In the genomic region with DNA sequence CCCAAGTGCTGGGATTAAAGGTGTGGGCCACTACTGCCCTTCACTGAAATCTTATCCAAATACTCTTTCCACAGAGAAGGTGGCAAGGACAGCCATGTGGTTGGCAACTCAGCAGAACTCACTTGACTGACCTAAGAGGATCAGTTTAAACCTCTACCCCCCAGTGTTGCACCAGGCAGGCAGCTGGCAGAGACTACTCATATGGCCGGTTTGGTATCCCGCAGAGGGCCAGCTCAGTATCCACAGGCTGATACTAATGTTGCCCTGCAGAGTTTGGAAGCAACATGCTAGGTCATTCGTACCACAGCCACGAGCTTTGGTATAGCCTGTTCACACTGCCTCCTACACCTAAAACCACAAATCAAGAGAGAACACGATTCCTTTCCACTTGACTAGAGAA, we compare ENCODE assay signal across 23 mouse cellular contexts. TPM values are rescaled to one million over a fixed set of nuclear protein-coding genes. Genes with fewer than 3 reads are reported as not detected.
A peak's percentile ranks its signal among the peaks of the same experiment; 100 is the strongest.
DNase-seq lines count a peak whose midpoint lies in the region; ATAC-seq and TF ChIP-seq lines count a peak whose summit lies in the region.
"Had no signal": no experiment of that assay in that cellular context is flagged by ENCODE, and none has a peak within 500 bp of the region (broad histone marks: within the 10 kb centered on the region; RNA-seq: fewer than 3 reads in every experiment).

No protein-coding gene starts in this region.

- peak overlapping the region; percentile 75 for H3K4me3 ChIP-seq in left cerebral cortex, adult 2 months
- no peak overlapping the region for H3K4me3 ChIP-seq in stomach, postnatal 0 days (ENCODE audit: low read depth, low read length)
- H3K4me3 ChIP-seq: forebrain, embryonic 13.5 days; heart, adult 2 months; limb, embryonic 13.5 days; midbrain, embryonic 12.5 days; neural tube, embryonic 13.5 days had no signal

- H3K27ac ChIP-seq in left cerebral cortex, adult 2 months = no peak overlapping the region; the same call in 1 of the 2 replicates
- H3K27ac ChIP-seq in stomach, postnatal 0 days (replicated peaks) = no peak overlapping the region
- H3K27ac ChIP-seq: forebrain, embryonic 13.5 days; heart, adult 2 months; limb, embryonic 13.5 days; liver, embryonic 14.5 days; macrophage; midbrain, embryonic 12.5 days; neural tube, embryonic 13.5 days had no signal

- TF ChIP-seq CTCF in left cerebral cortex, adult 2 months (IDR thresholded peaks at IDR 0.05) = no peak
- no peak for TF ChIP-seq CTCF in stomach, postnatal 0 days (IDR thresholded peaks at IDR 0.05; ENCODE audit: low read depth)

- 84% methylated on average over 5 of the region's 5 CpGs for WGBS in stomach, postnatal 0 days

- no peak overlapping the region for H3K4me2 ChIP-seq in stomach, postnatal 0 days (replicated peaks; ENCODE audit: low read depth)
- H3K4me2 ChIP-seq: forebrain, embryonic 13.5 days; limb, embryonic 13.5 days; midbrain, embryonic 12.5 days; neural tube, embryonic 13.5 days had no signal

- H3K36me3 ChIP-seq in stomach, postnatal 0 days (ENCODE audit: control insufficient read depth, insufficient read depth, low read length) = no peaks in the 10 kb centered on the region
- H3K36me3 ChIP-seq: limb, embryonic 13.5 days; midbrain, embryonic 12.5 days; neural tube, embryonic 13.5 days had no signal

- H3K27me3 ChIP-seq in stomach, postnatal 0 days (ENCODE audit: control insufficient read depth, insufficient read depth, low read length) = peaks cover 34% of the 10 kb centered on the region; the same call in 1 of the 2 replicates

- H3K4me1 ChIP-seq in stomach, postnatal 0 days (replicated peaks; ENCODE audit: control insufficient read depth, insufficient read depth) = 0 out of 2 replicates have a peak, but pooled peaks cover 5% of the 10 kb centered on the region

- no peak for TF ChIP-seq EP300 in stomach, postnatal 0 days (optimal IDR thresholded peaks at IDR 0.05)

- ATAC-seq in cerebellum, adult (ENCODE audit: insufficient number of reproducible peaks, low FRiP score, low TSS enrichment) = no peak
- ATAC-seq in stomach, postnatal 0 days (ENCODE audit: low FRiP score, low TSS enrichment) = no peak
- ATAC-seq: CD4-positive, CD25-positive, alpha-beta regulatory T cell, adult 4 months; forebrain, embryonic 13.5 days; Patski had no signal

- H3K9ac ChIP-seq in stomach, postnatal 0 days (ENCODE audit: low read length) = no peak overlapping the region
- H3K9ac ChIP-seq: forebrain, embryonic 13.5 days; limb, embryonic 13.5 days; liver, embryonic 14.5 days; midbrain, embryonic 12.5 days; neural tube, embryonic 13.5 days had no signal

- H3K9me3 ChIP-seq in stomach, postnatal 0 days (ENCODE audit: control insufficient read depth, low read length) = no peaks in the 10 kb centered on the region
- H3K9me3 ChIP-seq: forebrain, embryonic 13.5 days; limb, embryonic 13.5 days; midbrain, embryonic 12.5 days; neural tube, embryonic 13.5 days had no signal

- DNase-seq in cerebellum, adult 11 months = peak; percentile 51
- no peak for DNase-seq in left cerebral cortex, adult 2 months (ENCODE audit: extremely low spot score in 1 of 2, low spot score in 2 of 2)
- DNase-seq in left cerebral cortex, postnatal 25 days (ENCODE audit: low spot score in 2 of 2) = no peak
- DNase-seq in testis, postnatal 10 days (ENCODE audit: low spot score) = peak; percentile 19
- DNase-seq in testis, postnatal 14 days (ENCODE audit: low spot score) = no peak
- DNase-seq in stomach, postnatal 0 days (ENCODE audit: low spot score) = peak; percentile 10
- DNase-seq in embryo, embryonic 11 days = no peak
- DNase-seq: adrenal gland, adult 8-10 months; gastrocnemius, postnatal 14 days; heart, adult 2 months; kidney, adult 18-20 months; layer of hippocampus, adult 9-11 months had no signal

- intact Hi-C loops in left cerebral cortex, adult 2 months (cut with DNase I) = loop anchor here (5.0 kb wide), 2 partner anchors 82 to 122 kb away; partner anchors contain the start of gene Msh2
- intact Hi-C loops in left cerebral cortex, postnatal 25 days (cut with DNase I) = loop anchor here (5.0 to 10.0 kb wide), 4 partner anchors 82 to 470 kb away; partner anchors contain the start of gene Msh2

RNA-seq across cellular contexts. Expression of gene Kcnk12, which starts 3.0 kb away (rescaled TPM):
- total RNA-seq in left cerebral cortex, adult 2 months (2021) = 10 to 100 TPM; 31.2 to 32.9 TPM
- total RNA-seq in left cerebral cortex, postnatal 25 days (2021) = 10 to 100 TPM; 29.0 to 31.2 TPM
- 0.10 and 0.15 TPM in 2 replicates for polyA plus RNA-seq in stomach, postnatal 0 days (2015; fragmentation: Nextera tagmentation; extraction: Ambion mirVana)
- total RNA-seq: gastrocnemius, postnatal 14 days; heart, adult 2 months had no signal
- polyA plus RNA-seq: CD4-positive, CD25-positive, alpha-beta regulatory T cell, adult 4 months; heart, postnatal 0 days; limb, embryonic 13.5 days; lung, embryonic 16.5 days; macrophage; Patski had no signal

Comparison
In these comparisons a context has a peak if more than half of its experiments do, and no peak if none do; other contexts are left out.
1. DNase-seq: peak in cerebellum, adult 11 months (single experiment), testis, postnatal 10 days (single experiment) and stomach, postnatal 0 days (single experiment); none in left cerebral cortex, adult 2 months (0 of 2), left cerebral cortex, postnatal 25 days (0 of 2), testis, postnatal 14 days (single experiment) and embryo, embryonic 11 days (single experiment).